Mouse (Mus musculus) layer of hippocampus, postnatal 25 days (tissue): ENCODE results near the gene Kansl3. TPM values are rescaled to one million over a fixed set of nuclear protein-coding genes. Genes with fewer than 3 reads are reported as not detected.
A peak's percentile ranks its signal among the peaks of the same experiment; 100 is the strongest.

Experiments
- DNase-seq, 2 experiments: peaks; one replicate each; pipeline ENCODE4 v3.0.0; 2022; ENCODE audit warnings: mixed read lengths in 2 of 2, low spot score in 1 of 2; ENCODE audit errors: extremely low spot score in 1 of 2
- total RNA-seq, 2 experiments: library from RNA; stranded (reverse); gene quantifications; 2 replicates each; pipeline ENCODE4 v1.2.3; 2021

Gene Kansl3
- total RNA-seq, result 10 to 100 TPM; 58.2 to 62.6 TPM

DNA sequence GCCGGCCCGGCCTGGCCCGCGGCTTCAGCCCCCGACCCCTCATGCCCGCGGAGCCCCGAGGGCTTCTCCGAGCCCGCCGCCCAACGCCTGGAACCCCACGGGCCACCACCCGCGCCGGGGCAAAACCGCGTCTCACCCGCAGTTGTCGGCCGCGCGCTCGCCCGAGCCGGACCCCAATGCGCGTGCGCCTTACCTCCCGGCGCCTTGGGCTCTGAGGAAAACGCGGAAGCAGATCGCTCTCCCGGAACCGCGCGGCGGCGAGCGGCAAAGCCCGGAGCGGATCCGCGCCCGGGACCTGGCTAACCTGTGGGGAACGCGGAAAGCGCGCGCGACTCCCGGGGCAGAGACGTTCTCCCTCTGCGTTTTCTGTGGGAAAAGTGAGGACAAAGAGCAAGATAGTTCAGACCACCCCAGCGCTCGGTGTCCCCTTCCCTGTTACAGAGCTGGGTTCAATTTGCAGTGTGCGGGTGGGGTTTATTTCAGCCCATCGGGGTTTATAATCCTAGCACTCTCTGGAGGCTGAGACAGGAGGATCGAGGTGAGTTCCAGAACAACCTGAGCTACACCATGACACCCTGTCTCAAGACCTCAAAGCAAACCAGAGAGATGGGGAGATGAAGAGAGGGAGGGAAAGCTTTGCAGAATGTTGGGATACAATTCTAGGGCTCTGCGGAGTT lies at the start of gene Kansl3:
Gene Kansl3, minus strand, starts transcription at position 213 of the 677 bp plus-strand sequence.
- DNase-seq, result peak; percentile 82 to 87

DNA sequence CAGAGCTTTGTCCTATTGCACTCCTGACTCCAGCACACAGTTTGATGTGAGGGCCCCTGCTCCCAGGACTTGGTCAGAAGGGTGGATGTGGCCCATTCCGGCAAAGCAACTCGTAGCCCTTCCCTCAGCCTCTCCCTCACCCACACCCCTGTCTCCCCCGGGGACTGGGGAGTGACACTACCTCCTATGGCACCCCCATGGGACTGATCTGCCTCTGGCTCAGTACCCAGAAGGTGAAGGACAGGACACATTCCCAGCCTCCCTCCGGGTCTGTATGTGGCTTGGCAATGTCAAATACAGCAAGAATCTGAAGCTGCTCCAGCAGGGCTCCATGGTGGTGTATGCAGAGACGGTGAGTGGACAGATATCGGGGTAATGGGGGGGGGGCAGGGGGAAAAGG lies 35.5 kb upstream of the Kansl3 start:
- no peak for DNase-seq

DNA sequence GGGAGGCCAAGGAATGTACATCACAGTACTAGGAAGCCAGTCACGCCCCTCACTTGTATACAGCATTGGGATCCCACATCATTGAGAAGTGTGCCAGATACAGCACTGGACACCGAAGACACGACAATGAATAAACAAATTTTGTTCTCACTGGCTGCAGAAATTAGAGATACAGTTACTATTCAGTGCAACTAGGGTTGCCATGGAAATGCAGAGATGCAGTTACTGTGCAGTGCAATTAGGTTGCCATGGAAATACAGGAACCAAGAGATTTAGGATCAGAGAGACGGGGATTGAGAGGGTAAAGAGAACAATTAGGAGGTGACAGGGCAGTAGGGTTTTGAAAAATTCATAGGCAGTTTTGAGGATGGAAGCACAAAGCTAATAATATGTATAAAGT lies 32.5 kb upstream of the Kansl3 start:
- no peak for DNase-seq

- DNase-seq, result no peak
Observed at GRCm38 (mm10) chr1:36397041-36397440, 28.1 kb upstream of the Kansl3 start.

- no peak for DNase-seq
Observed at GRCm38 (mm10) chr1:36379582-36379981, 10.6 kb upstream of the Kansl3 start.

GRCm38 (mm10) chr1:36378880-36379279 lies 9.9 kb upstream of the Kansl3 start:
- DNase-seq, result no peak

DNA sequence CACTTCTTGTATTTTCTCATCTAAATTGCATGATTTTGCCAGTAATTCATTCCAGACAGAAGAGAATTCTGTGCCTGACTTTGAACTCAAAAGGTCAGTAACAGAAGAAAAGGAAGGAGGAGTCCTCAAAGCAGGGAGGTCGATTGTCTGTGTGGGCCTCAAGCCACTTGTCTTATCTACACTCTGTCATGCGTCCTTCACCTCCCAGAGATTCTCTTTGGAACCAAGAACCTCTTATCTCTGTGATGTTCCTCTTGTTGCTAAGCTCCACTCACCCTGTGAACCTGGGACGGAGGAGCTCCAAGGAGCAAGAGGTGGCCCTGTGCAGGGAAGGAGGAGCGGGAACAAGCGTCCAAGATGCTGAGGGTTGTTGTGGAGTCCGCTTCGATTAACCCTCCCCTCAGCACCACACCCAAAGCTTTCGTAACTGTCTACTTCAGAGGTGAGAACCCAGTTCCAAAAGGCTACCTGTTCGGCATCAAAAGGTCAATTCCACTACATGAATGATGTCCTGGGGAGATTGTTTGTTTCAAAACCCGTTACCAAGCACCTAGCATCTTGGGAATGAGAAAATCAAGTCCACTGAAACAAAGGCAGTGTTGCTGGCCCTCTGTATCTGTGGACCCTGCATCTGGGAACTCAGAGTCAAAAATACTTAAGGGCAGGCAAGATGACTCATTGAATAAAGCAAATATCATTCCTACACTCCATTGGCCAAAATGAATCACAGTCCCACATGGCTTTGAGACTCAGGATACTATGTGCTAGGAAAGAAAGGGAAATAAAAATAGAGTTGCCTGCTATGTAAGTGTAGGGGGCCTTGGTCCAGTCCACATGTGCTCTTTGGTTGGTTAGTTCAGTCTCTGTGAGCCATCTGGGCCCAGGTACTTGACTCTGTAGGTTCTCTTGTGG lies 3.2 kb upstream of the Kansl3 start, which contains the start of gene Fer1l5:
Gene Fer1l5, plus strand, starts transcription at position 358 of the 912 bp plus-strand sequence.
- DNase-seq, result no peak

DNA sequence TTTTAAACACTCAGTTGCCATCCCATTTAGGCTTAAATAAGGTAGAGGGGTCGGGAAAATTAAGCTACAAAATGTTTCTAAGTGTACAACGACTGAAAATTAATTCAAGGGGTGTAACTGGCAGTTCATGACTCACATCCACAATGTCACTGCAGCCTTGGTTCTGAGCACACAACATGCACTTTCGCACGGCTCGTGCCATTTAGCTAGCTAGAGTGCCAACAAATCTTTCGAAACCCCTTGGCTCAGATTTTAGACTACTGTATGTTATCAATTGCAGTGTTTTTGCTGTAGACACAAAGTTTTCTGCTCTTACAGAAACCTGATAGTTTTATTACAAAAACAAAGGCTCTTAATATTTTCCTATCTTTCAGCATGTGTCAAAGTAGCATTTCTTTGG lies 1.9 kb upstream of the Kansl3 start:
- DNase-seq, result no peak

DNA sequence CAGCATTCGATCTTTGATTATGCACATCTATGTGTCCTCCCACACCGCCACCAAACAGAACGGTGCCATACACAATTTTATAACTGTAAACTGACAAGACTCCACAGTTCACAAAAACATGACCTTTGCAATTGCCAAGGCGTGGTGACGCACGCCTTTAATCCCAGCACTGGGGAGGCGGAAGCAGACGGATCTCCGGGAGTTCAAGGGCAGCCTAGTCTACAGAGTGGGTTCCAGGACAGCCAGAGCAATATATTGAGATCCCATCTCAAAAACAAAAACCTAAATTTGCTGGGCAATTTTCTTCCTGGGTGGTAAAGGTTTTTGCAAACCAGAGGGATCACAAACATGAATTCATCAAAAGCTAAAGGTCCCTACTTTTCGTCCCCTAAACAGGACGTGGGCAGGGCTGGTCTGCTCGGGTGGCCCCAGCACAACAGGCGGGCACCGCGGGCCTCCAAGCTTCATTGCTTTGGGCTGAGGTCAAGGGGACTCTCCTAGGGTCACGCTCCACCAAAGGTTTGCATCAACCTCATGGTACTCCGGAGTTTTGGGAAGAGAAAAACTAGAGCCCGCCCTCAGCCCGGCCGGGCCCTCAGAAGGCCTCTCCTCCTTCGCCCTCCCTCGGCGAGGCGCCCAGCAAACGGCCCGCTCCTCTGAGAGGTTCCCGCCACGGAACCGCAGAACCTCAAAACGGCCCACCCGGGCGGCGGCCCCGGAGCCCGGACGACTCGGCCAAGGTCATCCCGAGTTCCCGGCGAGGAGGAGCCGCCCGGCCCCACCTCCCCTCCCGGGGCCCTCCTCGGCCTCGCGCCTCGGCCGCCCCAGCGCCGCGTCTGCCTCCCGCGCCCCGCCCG lies 641 bp downstream of the Kansl3 start:
- DNase-seq, result peak in 1 of 2 experiments; percentile 11

GRCm38 (mm10) chr1:36367698-36368097 lies 1.3 kb downstream of the Kansl3 start:
- DNase-seq, result peak in 1 of 2 experiments; percentile 8

GRCm38 (mm10) chr1:36356955-36357695 lies 11.9 kb downstream of the Kansl3 start:
- DNase-seq, result no peak

DNA sequence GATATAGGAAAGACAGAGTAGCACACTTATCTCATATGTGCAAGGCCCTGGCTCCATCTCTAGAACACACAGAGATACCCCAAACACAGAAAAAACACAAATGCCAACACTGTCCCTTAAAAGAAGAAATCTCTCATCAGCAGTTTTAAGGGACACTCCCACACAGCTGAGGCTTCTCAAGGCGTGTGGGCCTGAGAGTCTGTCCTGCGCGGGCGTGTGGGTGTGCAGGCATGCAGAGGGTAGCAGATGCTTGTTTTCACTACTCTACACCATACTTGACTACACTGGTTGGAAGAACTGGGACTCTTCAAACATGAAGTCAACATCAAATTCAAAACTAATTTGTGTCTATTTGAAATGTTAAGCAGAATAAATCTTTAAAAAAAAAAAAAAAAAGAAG lies 16.6 kb downstream of the Kansl3 start:
- DNase-seq, result no peak

DNA sequence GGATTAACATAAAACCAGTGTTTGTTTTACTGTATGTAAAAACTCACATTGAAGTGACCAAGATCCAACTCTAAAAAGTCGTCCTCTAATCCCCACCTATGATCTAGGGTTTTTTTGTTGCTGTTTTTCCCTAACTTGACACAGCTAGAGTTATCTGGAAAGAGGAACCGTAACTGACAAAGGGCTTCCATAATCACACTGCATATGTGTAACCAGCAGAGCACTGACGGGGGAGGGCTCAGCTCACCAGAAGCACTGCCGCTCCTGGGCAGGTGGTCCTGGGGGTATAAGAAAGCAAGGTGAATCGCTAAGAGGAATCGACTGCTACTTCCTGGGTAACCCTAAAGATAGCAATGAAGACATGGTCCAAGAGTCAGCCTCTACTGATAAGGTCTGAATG lies 26.4 kb downstream of the Kansl3 start:
- DNase-seq, result no peak

GRCm38 (mm10) chr1:36332955-36333887 lies 35.8 kb downstream of the Kansl3 start:
- DNase-seq, result no peak

DNA sequence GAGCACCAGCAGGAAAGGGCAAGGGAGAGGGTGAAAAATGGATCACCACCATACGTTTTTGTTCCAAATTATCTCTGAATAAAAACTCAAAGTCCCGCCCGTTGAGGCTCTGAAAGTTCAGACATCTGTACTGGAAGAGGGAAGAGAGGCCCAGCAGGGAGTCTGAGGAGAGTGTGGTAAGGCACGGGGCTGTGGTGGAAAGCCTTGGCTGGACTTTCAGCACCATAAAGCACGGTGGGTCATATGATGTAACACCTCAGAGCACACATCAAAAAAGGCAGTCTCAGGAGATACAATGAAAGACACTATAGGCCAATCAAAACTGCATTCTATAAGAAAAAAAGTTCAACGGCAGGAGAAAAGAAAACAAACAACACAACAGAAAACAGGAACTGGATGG lies 37.2 kb downstream of the Kansl3 start:
- no peak for DNase-seq

GRCm38 (mm10) chr1:36326815-36327214 lies 42.2 kb downstream of the Kansl3 start:
- no peak for DNase-seq

- DNase-seq, result no peak
Observed at GRCm38 (mm10) chr1:36325900-36326321, 43.1 kb downstream of the Kansl3 start.

GRCm38 (mm10) chr1:36323746-36324448 lies 45.1 kb downstream of the Kansl3 start:
- DNase-seq, result peak in 1 of 2 experiments; percentile 39
